Mouse (Mus musculus) right cerebral cortex, postnatal 25 days (tissue): ENCODE measurements at regions not wholly inside any gene's neighbourhood (a gene's known extent, or its start where the extent isn't known, plus 50 kb on each side); places are given as distances from the start of the nearest gene placed in this dataset.
"Not testable (repeated sequence)": the region's sequence is repeated elsewhere in the genome, so short reads cannot be mapped to it uniquely, and the experiment has no call there.

ENCODE experiments used
- DNase-seq: peaks from one replicate; pipeline ENCODE4 v3.0.0; 2022

GRCm38 (mm10) chr4:4333472-4334123 lies 256.3 kb upstream of the Sdr16c6 start:
- no peak for DNase-seq

GRCm38 (mm10) chr4:4331105-4331504 lies 253.8 kb upstream of the Sdr16c6 start:
- DNase-seq: no peak

GRCm38 (mm10) chr4:4315651-4316411 lies 238.5 kb upstream of the Sdr16c6 start:
- no peak for DNase-seq

GRCm38 (mm10) chr4:4311496-4311895 lies 234.2 kb upstream of the Sdr16c6 start:
- DNase-seq: no peak

- DNase-seq: no peak
Observed at GRCm38 (mm10) chr4:4306922-4307321, 229.6 kb upstream of the Sdr16c6 start.

- DNase-seq: no peak
Observed at GRCm38 (mm10) chr4:4305740-4306249, 228.5 kb upstream of the Sdr16c6 start.

GRCm38 (mm10) chr4:4304666-4305065 lies 227.3 kb upstream of the Sdr16c6 start:
- DNase-seq: no peak

GRCm38 (mm10) chr4:4300189-4300879 lies 223.0 kb upstream of the Sdr16c6 start:
- DNase-seq: no peak

GRCm38 (mm10) chr4:4299631-4300030 lies 222.3 kb upstream of the Sdr16c6 start:
- DNase-seq: peak; percentile 5

- no peak for DNase-seq
Observed at GRCm38 (mm10) chr4:4249601-4250000, 172.3 kb upstream of the Sdr16c6 start.

GRCm38 (mm10) chr4:4247669-4248068 lies 170.3 kb upstream of the Sdr16c6 start:
- DNase-seq: no peak

GRCm38 (mm10) chr4:4242306-4242980 lies 165.1 kb upstream of the Sdr16c6 start:
- DNase-seq: not testable (repeated sequence)

- DNase-seq: no peak
Observed at GRCm38 (mm10) chr4:4226209-4226608, 148.9 kb upstream of the Sdr16c6 start.

GRCm38 (mm10) chr4:4219701-4220100 lies 142.4 kb upstream of the Sdr16c6 start:
- DNase-seq: no peak

GRCm38 (mm10) chr4:4211892-4212291 lies 134.6 kb upstream of the Sdr16c6 start:
- DNase-seq: no peak

GRCm38 (mm10) chr4:4205158-4205557 lies 127.8 kb upstream of the Sdr16c6 start:
- DNase-seq: no peak

- no peak for DNase-seq
Observed at GRCm38 (mm10) chr4:4199309-4199708, 122.0 kb upstream of the Sdr16c6 start.

- no peak for DNase-seq
Observed at GRCm38 (mm10) chr4:4195834-4196233, 118.5 kb upstream of the Sdr16c6 start.

- DNase-seq: no peak
Observed at GRCm38 (mm10) chr4:4195250-4195649, 117.9 kb upstream of the Sdr16c6 start.
